Mouse (Mus musculus) lung, postnatal 0 days (tissue): Measurements from ENCODE around the gene Srd5a1. TPM values are rescaled to one million over a fixed set of nuclear protein-coding genes. Genes with fewer than 3 reads are reported as not detected.

Experiments used
- ATAC-seq: fragments of 200-750 bp; cut with Nextera tagmentation; 2 replicates; pipeline ENCODE4 v1.8.0; 2017; ENCODE audit warnings: moderate library complexity
- DNase-seq: peaks from one replicate; pipeline ENCODE4 v3.0.0-alpha.2; 2016; ENCODE audit warnings: low spot score
- H3K27ac ChIP-seq: fragments of 300-500 bp; sonication (generic); 2 replicates; pipeline ENCODE4 v1.5.1; 2014; ENCODE audit warnings: antibody characterized with exemption, mild to moderate bottlenecking, low read length, mixed read lengths
- H3K27me3 ChIP-seq: fragments of 300-500 bp; sonication (generic); replicated peaks from 2 replicates; pipeline ENCODE4 v1.6.1; 2014; ENCODE audit warnings: low read length, mixed read lengths; ENCODE audit not compliant: insufficient read depth
- H3K36me3 ChIP-seq: fragments of 300-500 bp; sonication (generic); 2 replicates; pipeline ENCODE4 v1.6.1; 2014; ENCODE audit warnings: low read length, mixed read lengths; ENCODE audit not compliant: insufficient read depth
- H3K4me1 ChIP-seq: fragments of 300-500 bp; sonication (generic); 2 replicates; pipeline ENCODE4 v1.6.1; 2014; ENCODE audit warnings: antibody characterized with exemption, low read depth, low read length, mixed read lengths; ENCODE audit not compliant: insufficient read depth
- H3K4me2 ChIP-seq: fragments of 300-500 bp; sonication (generic); replicated peaks from 2 replicates; pipeline ENCODE4 v1.6.1; 2014; ENCODE audit warnings: low read depth, mild to moderate bottlenecking, low read length, moderate library complexity, mixed read lengths
- H3K4me3 ChIP-seq: fragments of 300-500 bp; sonication (generic); 2 replicates; pipeline ENCODE4 v1.5.1; 2014; ENCODE audit warnings: low read depth, low read length
- H3K9ac ChIP-seq: fragments of 300-500 bp; sonication (generic); replicated peaks from 2 replicates; pipeline ENCODE4 v1.6.1; 2014; ENCODE audit warnings: low read depth, mild to moderate bottlenecking
- H3K9me3 ChIP-seq: fragments of 300-500 bp; sonication (generic); 2 replicates; pipeline ENCODE4 v1.6.1; 2016; ENCODE audit warnings: low read length, mixed read lengths
- CTCF ChIP-seq: IDR thresholded peaks from 2 replicates; pipeline ENCODE4 v1.5.1; 2016; ENCODE audit warnings: antibody characterized with exemption, mild to moderate bottlenecking
- EP300 ChIP-seq: IDR thresholded peaks from 2 replicates; pipeline ENCODE4 v1.6.1; 2016; ENCODE audit warnings: antibody characterized with exemption, mild to moderate bottlenecking, control low read depth
- WGBS: fragments of 180-500 bp; shearing (Covaris S2); extraction: QIAGEN DNeasy Blood & Tissue Kit; methylation state at CpG from one replicate; pipeline ENCODE4 v1.1.7; 2014; 5-methylcytosine and 5-hydroxymethylcytosine counted together
- polyA plus RNA-seq: library from polyadenylated mRNA; unstranded; fragments of >200 nt; fragmentation: Nextera tagmentation; extraction: Ambion mirVana; gene quantifications from 2 replicates; pipeline ENCODE4 v1.2.1, GENCODE M21; 2015

Srd5a1 gene
- polyA plus RNA-seq, 1 experiment from 2014 or later, result 5.0 TPM

GRCm38 (mm10) chr13:69532893-69533404 lies 78.3 kb downstream of the Srd5a1 start:
- Histone ChIP-seq H3K9me3 (no peaks in the 10 kb centered on the region), H3K27ac (peak overlapping the region; percentile 91; the same call in 1 of the 2 replicates), H3K4me2 (peak overlapping the region; percentile 94), H3K36me3 (no peaks in the 10 kb centered on the region), H3K27me3 (no peaks in the 10 kb centered on the region), H3K9ac (peak overlapping the region; percentile 60), H3K4me1 (peaks cover 14% of the 10 kb centered on the region; the same call in 1 of the 2 replicates), H3K4me3 (peak overlapping the region; percentile 80)
- no peak for ATAC-seq
- 1% methylated on average over 9 of the region's 9 CpGs for WGBS
- DNase-seq, result no peak
- TF ChIP-seq EP300, result no peak
- peak; percentile 14; the same call in 1 of the 2 replicates for TF ChIP-seq CTCF

- ATAC-seq, result no peak
- Histone ChIP-seq H3K4me1 (peaks cover 14% of the 10 kb centered on the region; the same call in 1 of the 2 replicates), H3K9me3 (no peaks in the 10 kb centered on the region), H3K4me3 (peak overlapping the region; percentile 80), H3K36me3 (no peaks in the 10 kb centered on the region), H3K9ac (no peak overlapping the region; the same call in 1 of the 2 replicates), H3K27ac (no peak overlapping the region), H3K4me2 (peak overlapping the region; percentile 94), H3K27me3 (no peaks in the 10 kb centered on the region)
- DNase-seq, result no peak
- TF ChIP-seq CTCF (no peak), EP300 (no peak)
- 13% methylated on average over 14 of the region's 14 CpGs for WGBS
Measured at GRCm38 (mm10) chr13:69532101-69532892, 78.9 kb downstream of the Srd5a1 start.

GRCm38 (mm10) chr13:69531431-69531830 lies 79.8 kb downstream of the Srd5a1 start:
- peaks cover 14% of the 10 kb centered on the region; the same call in 1 of the 2 replicates for H3K4me1 ChIP-seq
- H3K27ac ChIP-seq, result no peak overlapping the region
- WGBS, result 44% methylated on average over 6 of the region's 6 CpGs
- H3K4me3 ChIP-seq, result no peak overlapping the region; the same call in 1 of the 2 replicates
- no peaks in the 10 kb centered on the region for H3K27me3 ChIP-seq
- H3K36me3 ChIP-seq, result no peaks in the 10 kb centered on the region
- no peaks in the 10 kb centered on the region for H3K9me3 ChIP-seq
- DNase-seq (no peak), ATAC-seq (no peak)
- TF ChIP-seq CTCF (no peak), EP300 (no peak)
- H3K9ac ChIP-seq, result no peak overlapping the region
- peak overlapping the region; percentile 94; the same call in 1 of the 2 replicates for H3K4me2 ChIP-seq

- WGBS, result 75% methylated on average over 6 of the region's 6 CpGs
- H3K4me3 ChIP-seq, result no peak overlapping the region
- no peaks in the 10 kb centered on the region for H3K36me3 ChIP-seq
- H3K27me3 ChIP-seq, result no peaks in the 10 kb centered on the region
- H3K9me3 ChIP-seq, result no peaks in the 10 kb centered on the region
- no peak for TF ChIP-seq CTCF
- DNase-seq (no peak), ATAC-seq (no peak)
- H3K4me1 ChIP-seq, result peaks cover 14% of the 10 kb centered on the region; the same call in 1 of the 2 replicates
- H3K4me2 ChIP-seq, result no peak overlapping the region
- H3K9ac ChIP-seq, result no peak overlapping the region
- no peak overlapping the region for H3K27ac ChIP-seq
Measured at GRCm38 (mm10) chr13:69530951-69531350, 80.3 kb downstream of the Srd5a1 start.

- no peaks in the 10 kb centered on the region for H3K36me3 ChIP-seq
- 74% methylated on average over 3 of the region's 3 CpGs for WGBS
- TF ChIP-seq CTCF (no peak), EP300 (no peak)
- no peak for DNase-seq
- no peak overlapping the region for H3K9ac ChIP-seq
- peaks cover 16% of the 10 kb centered on the region; the same call in 1 of the 2 replicates for H3K4me1 ChIP-seq
- H3K4me3 ChIP-seq, result no peak overlapping the region
- no peak for ATAC-seq
- H3K4me2 ChIP-seq, result no peak overlapping the region
- H3K27ac ChIP-seq, result no peak overlapping the region
- H3K9me3 ChIP-seq, result no peaks in the 10 kb centered on the region
- H3K27me3 ChIP-seq, result no peaks in the 10 kb centered on the region
Measured at GRCm38 (mm10) chr13:69530156-69530555, 81.1 kb downstream of the Srd5a1 start.

- WGBS, result 68% methylated on average over 7 of the region's 7 CpGs
- Histone ChIP-seq H3K9me3 (no peaks in the 10 kb centered on the region), H3K27me3 (no peaks in the 10 kb centered on the region), H3K4me3 (no peak overlapping the region), H3K36me3 (no peaks in the 10 kb centered on the region), H3K4me2 (no peak overlapping the region), H3K4me1 (peaks cover 28% of the 10 kb centered on the region; the same call in 1 of the 2 replicates), H3K27ac (no peak overlapping the region), H3K9ac (no peak overlapping the region)
- DNase-seq (no peak), ATAC-seq (no peak)
- TF ChIP-seq CTCF, result no peak
Measured at GRCm38 (mm10) chr13:69528531-69528930, 82.7 kb downstream of the Srd5a1 start.
